Mouse (Mus musculus): Measurements from ENCODE around the gene Ocel1. TPM values are rescaled to one million over a fixed set of nuclear protein-coding genes. Genes with fewer than 3 reads are reported as not detected.
A peak's percentile ranks its signal among the peaks of the same experiment; 100 is the strongest.
"Not testable (repeated sequence)": the region's sequence is repeated elsewhere in the genome, so short reads cannot be mapped to it uniquely, and the experiment has no call there.

Gene Ocel1
- 3.8 and 4.0 TPM in 2 replicates for polyA plus RNA-seq (2014; fragmentation: Nextera tagmentation; extraction: Ambion mirVana)

GRCm38 (mm10) chr8:71371236-71371848 lies at the start of gene Ocel1:
Gene Ocel1 (plus strand): TSS chr8:71371298.
- peak; percentile 99 for DNase-seq (ENCODE audit: low spot score)
- under 1% methylated on average over 39 of the region's 68 CpGs for WGBS
- peaks cover 41% of the 10 kb centered on the region for H3K36me3 ChIP-seq (ENCODE audit: control insufficient read depth, insufficient read depth, low read length)
- H3K9me3 ChIP-seq (ENCODE audit: control insufficient read depth, low read length): no peaks in the 10 kb centered on the region
- peak within 1 kb of the TSS; percentile 66 for H3K9ac ChIP-seq (ENCODE audit: low read depth, low read length)
- H3K4me1 ChIP-seq (ENCODE audit: control insufficient read depth, insufficient read depth, low read length): peaks cover 24% of the 10 kb centered on the region
- no peaks in the 10 kb centered on the region for H3K27me3 ChIP-seq (replicated peaks; ENCODE audit: control insufficient read depth, insufficient read depth, low read length)
- peak; percentile 90 for ATAC-seq (ENCODE audit: low read depth)
- H3K4me2 ChIP-seq (ENCODE audit: low read depth, low read length): peak within 1 kb of the TSS; percentile 48
- peak within 1 kb of the TSS; percentile 82 for H3K27ac ChIP-seq (replicated peaks; ENCODE audit: low read depth, low read length)
- peak within 1 kb of the TSS; percentile 67 for H3K4me3 ChIP-seq (ENCODE audit: low read depth, low read length)

- Histone ChIP-seq H3K27me3 (replicated peaks; ENCODE audit: control insufficient read depth, insufficient read depth, low read length) (no peaks in the 10 kb centered on the region), H3K4me2 (ENCODE audit: low read depth, low read length) (no peak overlapping the region), H3K4me1 (ENCODE audit: control insufficient read depth, insufficient read depth, low read length) (no peaks in the 10 kb centered on the region), H3K9ac (ENCODE audit: low read depth, low read length) (no peak overlapping the region), H3K9me3 (ENCODE audit: control insufficient read depth, low read length) (no peaks in the 10 kb centered on the region), H3K27ac (replicated peaks; ENCODE audit: low read depth, low read length) (no peak overlapping the region), H3K36me3 (ENCODE audit: control insufficient read depth, insufficient read depth, low read length) (peaks cover 58% of the 10 kb centered on the region), H3K4me3 (ENCODE audit: low read depth, low read length) (no peak overlapping the region)
- 76% methylated on average over 3 of the region's 3 CpGs for WGBS
- DNase-seq (ENCODE audit: low spot score) (no peak), ATAC-seq (ENCODE audit: low read depth) (no peak)
Measured at GRCm38 (mm10) chr8:71322939-71323338, 48.2 kb upstream of the Ocel1 start.

DNA sequence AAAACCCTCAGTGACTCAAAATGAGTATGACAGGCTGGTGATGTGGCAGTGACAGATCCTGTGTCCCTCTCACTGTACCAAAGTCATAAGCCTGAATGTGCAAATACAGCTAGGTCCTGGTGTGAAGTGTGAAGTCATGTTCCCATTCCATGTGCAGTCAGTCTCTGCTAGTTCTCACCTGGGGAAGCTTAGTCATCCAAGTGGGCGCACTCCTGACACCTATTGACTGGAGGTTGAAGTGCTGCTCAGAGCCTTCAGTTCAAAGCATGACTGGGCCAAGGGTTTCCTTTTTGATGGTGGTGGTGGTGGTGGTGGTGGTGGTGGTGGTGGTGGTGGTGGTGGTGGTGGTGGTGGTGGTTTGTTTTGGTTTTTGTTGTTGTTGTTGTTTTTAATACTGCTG lies 46.2 kb upstream of the Ocel1 start:
- WGBS: 100% methylated on average over 1 of the region's 1 CpGs
- no peak overlapping the region for H3K4me3 ChIP-seq (ENCODE audit: low read depth, low read length)
- H3K4me1 ChIP-seq (ENCODE audit: control insufficient read depth, insufficient read depth, low read length): no peaks in the 10 kb centered on the region
- no peak overlapping the region for H3K27ac ChIP-seq (replicated peaks; ENCODE audit: low read depth, low read length)
- H3K27me3 ChIP-seq (replicated peaks; ENCODE audit: control insufficient read depth, insufficient read depth, low read length): no peaks in the 10 kb centered on the region
- DNase-seq (ENCODE audit: low spot score) (peak; percentile 5), ATAC-seq (ENCODE audit: low read depth) (no peak)
- no peaks in the 10 kb centered on the region for H3K9me3 ChIP-seq (ENCODE audit: control insufficient read depth, low read length)
- peaks cover 73% of the 10 kb centered on the region for H3K36me3 ChIP-seq (ENCODE audit: control insufficient read depth, insufficient read depth, low read length)
- H3K9ac ChIP-seq (ENCODE audit: low read depth, low read length): no peak overlapping the region
- no peak overlapping the region for H3K4me2 ChIP-seq (ENCODE audit: low read depth, low read length)

DNA sequence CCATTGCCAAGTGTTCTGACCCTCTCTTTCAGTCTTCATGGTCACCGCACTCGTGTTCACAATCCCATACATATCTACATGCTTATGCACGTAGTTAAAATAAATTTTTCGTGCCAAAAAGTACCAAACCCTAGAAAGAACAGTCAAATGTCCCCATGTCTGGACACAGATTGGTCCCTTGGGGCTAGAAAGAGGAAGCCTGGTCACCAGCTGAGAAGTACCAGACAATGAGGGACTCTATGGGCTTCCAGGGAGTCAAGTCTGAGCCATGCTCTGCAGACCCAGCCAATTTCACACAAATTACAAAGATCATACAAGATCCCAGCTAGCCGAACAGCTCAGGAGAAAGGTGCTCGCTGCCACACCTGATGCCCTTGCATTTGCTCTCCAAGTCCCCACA lies 33.3 kb upstream of the Ocel1 start:
- not testable (repeated sequence) for H3K9ac ChIP-seq (ENCODE audit: low read depth, low read length); DNase-seq (ENCODE audit: low spot score); H3K4me3 ChIP-seq (ENCODE audit: low read depth, low read length); H3K9me3 ChIP-seq (ENCODE audit: control insufficient read depth, low read length); ATAC-seq (ENCODE audit: low read depth); H3K27ac ChIP-seq (replicated peaks; ENCODE audit: low read depth, low read length); H3K4me2 ChIP-seq (ENCODE audit: low read depth, low read length); H3K27me3 ChIP-seq (replicated peaks; ENCODE audit: control insufficient read depth, insufficient read depth, low read length); H3K4me1 ChIP-seq (ENCODE audit: control insufficient read depth, insufficient read depth, low read length)
- H3K36me3 ChIP-seq (ENCODE audit: control insufficient read depth, insufficient read depth, low read length): peaks cover 43% of the 10 kb centered on the region
- WGBS: 91% methylated on average over 5 of the region's 6 CpGs

GRCm38 (mm10) chr8:71340625-71341024 lies 30.5 kb upstream of the Ocel1 start:
- Histone ChIP-seq H3K27me3 (replicated peaks; ENCODE audit: control insufficient read depth, insufficient read depth, low read length) (no peaks in the 10 kb centered on the region), H3K27ac (replicated peaks; ENCODE audit: low read depth, low read length) (no peak overlapping the region), H3K4me3 (ENCODE audit: low read depth, low read length) (no peak overlapping the region), H3K36me3 (ENCODE audit: control insufficient read depth, insufficient read depth, low read length) (peaks cover 55% of the 10 kb centered on the region), H3K4me2 (ENCODE audit: low read depth, low read length) (no peak overlapping the region), H3K9me3 (ENCODE audit: control insufficient read depth, low read length) (no peaks in the 10 kb centered on the region), H3K4me1 (ENCODE audit: control insufficient read depth, insufficient read depth, low read length) (no peaks in the 10 kb centered on the region), H3K9ac (ENCODE audit: low read depth, low read length) (no peak overlapping the region)
- WGBS: 75% methylated on average over 5 of the region's 5 CpGs
- ATAC-seq (ENCODE audit: low read depth): no peak
- peak; percentile 12 for DNase-seq (ENCODE audit: low spot score)

DNA sequence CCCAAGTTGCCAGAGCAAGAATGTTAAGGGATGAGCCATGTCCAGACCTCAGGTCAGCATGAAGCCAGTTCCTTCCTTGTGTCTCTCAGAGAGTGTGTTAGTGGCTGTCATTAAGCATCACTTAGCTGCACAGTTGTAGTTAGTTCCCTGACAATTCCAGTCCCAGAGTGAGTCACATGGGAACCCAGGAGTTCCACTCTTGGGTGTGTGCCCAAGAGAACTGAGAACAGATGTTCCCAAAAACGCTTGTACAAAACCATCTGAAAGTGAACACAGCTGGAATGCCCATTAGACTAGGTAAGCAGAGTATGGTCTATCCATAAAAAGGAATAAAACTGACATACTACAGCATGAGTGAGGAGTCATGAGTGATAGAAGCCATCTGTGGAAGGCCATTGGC lies 24.5 kb upstream of the Ocel1 start:
- H3K9me3 ChIP-seq (ENCODE audit: control insufficient read depth, low read length): no peaks in the 10 kb centered on the region
- no peaks in the 10 kb centered on the region for H3K4me1 ChIP-seq (ENCODE audit: control insufficient read depth, insufficient read depth, low read length)
- peaks cover 90% of the 10 kb centered on the region for H3K36me3 ChIP-seq (ENCODE audit: control insufficient read depth, insufficient read depth, low read length)
- no peak overlapping the region for H3K4me2 ChIP-seq (ENCODE audit: low read depth, low read length)
- ATAC-seq (ENCODE audit: low read depth) (no peak), DNase-seq (ENCODE audit: low spot score) (no peak)
- no peak overlapping the region for H3K9ac ChIP-seq (ENCODE audit: low read depth, low read length)
- no peaks in the 10 kb centered on the region for H3K27me3 ChIP-seq (replicated peaks; ENCODE audit: control insufficient read depth, insufficient read depth, low read length)
- H3K4me3 ChIP-seq (ENCODE audit: low read depth, low read length): no peak overlapping the region
- no peak overlapping the region for H3K27ac ChIP-seq (replicated peaks; ENCODE audit: low read depth, low read length)
- 54% methylated on average over 1 of the region's 1 CpGs for WGBS

DNA sequence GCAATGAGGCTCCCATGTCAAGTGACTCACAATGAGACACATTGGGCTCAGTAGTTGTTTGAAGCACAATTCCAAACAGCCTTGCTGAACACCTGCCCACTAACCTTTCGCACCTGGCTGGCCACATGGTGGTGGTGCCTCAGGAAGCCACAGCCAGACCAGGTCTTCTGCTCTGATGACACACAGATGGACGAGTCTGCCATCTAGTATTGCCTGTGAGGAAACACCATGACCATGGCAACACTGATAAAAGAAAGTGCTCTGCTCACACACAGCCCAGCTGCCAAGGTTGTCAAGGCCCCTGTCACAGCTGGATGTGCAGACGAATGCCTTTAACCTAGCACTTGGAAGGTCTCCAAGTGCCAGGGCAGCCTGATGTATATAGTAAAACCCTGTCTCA lies 20.0 kb upstream of the Ocel1 start:
- Histone ChIP-seq H3K4me3 (ENCODE audit: low read depth, low read length) (no peak overlapping the region), H3K9me3 (ENCODE audit: control insufficient read depth, low read length) (no peaks in the 10 kb centered on the region), H3K36me3 (ENCODE audit: control insufficient read depth, insufficient read depth, low read length) (peaks cover 99% of the 10 kb centered on the region), H3K27ac (replicated peaks; ENCODE audit: low read depth, low read length) (no peak overlapping the region), H3K4me1 (ENCODE audit: control insufficient read depth, insufficient read depth, low read length) (no peaks in the 10 kb centered on the region), H3K4me2 (ENCODE audit: low read depth, low read length) (no peak overlapping the region), H3K9ac (ENCODE audit: low read depth, low read length) (no peak overlapping the region), H3K27me3 (replicated peaks; ENCODE audit: control insufficient read depth, insufficient read depth, low read length) (no peaks in the 10 kb centered on the region)
- DNase-seq (ENCODE audit: low spot score) (no peak), ATAC-seq (ENCODE audit: low read depth) (no peak)
- WGBS: 73% methylated on average over 3 of the region's 3 CpGs

GRCm38 (mm10) chr8:71351520-71351919 lies 19.6 kb upstream of the Ocel1 start:
- Histone ChIP-seq H3K9me3 (ENCODE audit: control insufficient read depth, low read length) (no peaks in the 10 kb centered on the region), H3K27me3 (replicated peaks; ENCODE audit: control insufficient read depth, insufficient read depth, low read length) (no peaks in the 10 kb centered on the region), H3K9ac (ENCODE audit: low read depth, low read length) (no peak overlapping the region), H3K36me3 (ENCODE audit: control insufficient read depth, insufficient read depth, low read length) (peaks cover 99% of the 10 kb centered on the region), H3K4me3 (ENCODE audit: low read depth, low read length) (no peak overlapping the region), H3K4me1 (ENCODE audit: control insufficient read depth, insufficient read depth, low read length) (no peaks in the 10 kb centered on the region), H3K4me2 (ENCODE audit: low read depth, low read length) (no peak overlapping the region), H3K27ac (replicated peaks; ENCODE audit: low read depth, low read length) (no peak overlapping the region)
- ATAC-seq (ENCODE audit: low read depth) (no peak), DNase-seq (ENCODE audit: low spot score) (no peak)
- WGBS: 96% methylated on average over 1 of the region's 1 CpGs

DNA sequence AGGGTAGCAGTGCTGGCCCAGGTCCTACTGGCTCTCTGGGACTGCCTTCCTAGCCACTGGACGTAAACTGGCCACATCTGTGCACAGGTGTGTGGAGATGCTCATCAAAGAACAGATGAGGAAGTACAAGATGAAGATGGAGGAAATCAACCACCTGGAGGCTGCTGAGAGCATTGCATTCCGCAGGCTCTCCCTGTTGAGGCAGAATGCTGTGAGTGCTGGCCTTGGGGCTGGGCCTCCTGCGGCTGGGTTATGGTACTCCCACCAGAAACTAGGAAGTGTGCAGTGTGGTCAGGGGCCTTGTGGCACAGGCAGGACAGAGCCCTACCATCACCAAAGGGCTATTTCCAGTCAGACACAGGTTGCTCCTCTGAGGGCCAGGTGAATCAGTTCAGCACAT lies 13.1 kb upstream of the Ocel1 start:
- H3K4me1 ChIP-seq (ENCODE audit: control insufficient read depth, insufficient read depth, low read length): no peaks in the 10 kb centered on the region
- H3K9ac ChIP-seq (ENCODE audit: low read depth, low read length): no peak overlapping the region
- ATAC-seq (ENCODE audit: low read depth) (no peak), DNase-seq (ENCODE audit: low spot score) (no peak)
- H3K9me3 ChIP-seq (ENCODE audit: control insufficient read depth, low read length): no peaks in the 10 kb centered on the region
- H3K4me2 ChIP-seq (ENCODE audit: low read depth, low read length): no peak overlapping the region
- H3K36me3 ChIP-seq (ENCODE audit: control insufficient read depth, insufficient read depth, low read length): peaks cover 83% of the 10 kb centered on the region
- H3K27ac ChIP-seq (replicated peaks; ENCODE audit: low read depth, low read length): no peak overlapping the region
- no peak overlapping the region for H3K4me3 ChIP-seq (ENCODE audit: low read depth, low read length)
- WGBS: 72% methylated on average over 3 of the region's 3 CpGs
- H3K27me3 ChIP-seq (replicated peaks; ENCODE audit: control insufficient read depth, insufficient read depth, low read length): no peaks in the 10 kb centered on the region
